Mouse (Mus musculus): ENCODE results near the gene Morn2.

- TF ChIP-seq CTCF (IDR thresholded peaks at IDR 0.05; ENCODE audit: low read depth), result no peak
- TF ChIP-seq EP300 (IDR thresholded peaks at IDR 0.05; ENCODE audit: low read depth), result no peak
Observed at GRCm38 (mm10) chr17:80279340-80280070, 10.5 kb upstream of the Morn2 start.
